Mouse (Mus musculus) liver, postnatal 0 days (tissue): Measurements from ENCODE around the gene Ccne1.
A peak's percentile ranks its signal among the peaks of the same experiment; 100 is the strongest.

ENCODE experiments used
- CTCF ChIP-seq: sonication (generic); IDR thresholded peaks from 2 replicates; pipeline ENCODE4 v1.5.1; 2016; ENCODE audit warnings: antibody characterized with exemption, low read depth
- EP300 ChIP-seq: IDR thresholded peaks from 2 replicates; pipeline ENCODE4 v1.6.1; 2016; ENCODE audit warnings: antibody characterized with exemption, low read depth, mild to moderate bottlenecking

DNA sequence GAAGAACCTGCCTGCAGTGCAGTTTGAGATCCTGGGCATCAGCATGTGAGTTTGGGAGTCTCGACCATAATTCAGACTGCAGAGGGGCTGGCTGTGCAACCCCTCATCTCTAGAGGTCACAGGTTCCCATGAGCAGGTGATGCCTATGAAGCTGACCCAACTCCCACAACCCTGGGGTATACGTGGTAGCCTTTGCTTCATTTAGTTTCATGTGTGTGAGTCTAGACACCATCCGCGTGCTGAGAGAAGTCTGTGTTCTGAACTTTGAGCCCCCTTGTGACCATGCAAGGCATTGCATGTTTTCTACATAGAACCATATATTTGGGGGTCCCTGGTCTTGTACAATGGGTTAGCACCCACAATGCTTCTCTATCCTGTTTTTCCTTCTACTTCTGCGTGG, 23.9 kb upstream of the Ccne1 start:
- TF ChIP-seq CTCF = peak; percentile 71
- TF ChIP-seq EP300 = no peak
